Mouse (Mus musculus) spleen, adult 2 months (tissue): ENCODE results near the gene Lage3. TPM values are rescaled to one million over a fixed set of nuclear protein-coding genes. Genes with fewer than 3 reads are reported as not detected.
"Not testable (repeated sequence)": the region's sequence is repeated elsewhere in the genome, so short reads cannot be mapped to it uniquely, and the experiment has no call there.

Source experiments
- DNase-seq, 2 experiments: peaks; one replicate each; pipeline versions ENCODE4 v3.0.0 to v3.0.0-alpha.2; 2012 to 2021; ENCODE audit warnings: low spot score in 2 of 2, low read depth in 1 of 2
- H3K27ac ChIP-seq: fragments of 200-500 bp; 2 replicates; pipeline ENCODE4 v1.5.1; 2012; ENCODE audit warnings: low read length, inconsistent platforms; ENCODE audit not compliant: insufficient read depth
- H3K27me3 ChIP-seq: fragments of 200-500 bp; 2 replicates; pipeline ENCODE4 v1.6.1; 2012; ENCODE audit warnings: mild to moderate bottlenecking, moderate library complexity, low read length, inconsistent platforms; ENCODE audit not compliant: control insufficient read depth, insufficient read depth
- H3K36me3 ChIP-seq: fragments of 200-500 bp; 2 replicates; pipeline ENCODE4 v1.6.1; 2012; ENCODE audit warnings: mild to moderate bottlenecking, low read length, inconsistent platforms; ENCODE audit not compliant: control insufficient read depth, insufficient read depth
- H3K4me1 ChIP-seq: fragments of 200-500 bp; 2 replicates; pipeline ENCODE4 v1.6.1; 2011; ENCODE audit warnings: inconsistent platforms; ENCODE audit not compliant: control insufficient read depth, insufficient read depth, insufficient read length
- H3K4me3 ChIP-seq: fragments of 200-500 bp; 2 replicates; pipeline ENCODE4 v1.5.1; 2011; ENCODE audit warnings: mild to moderate bottlenecking, inconsistent platforms; ENCODE audit not compliant: insufficient read depth, insufficient read length; ENCODE audit errors: extremely low read depth
- CTCF ChIP-seq: fragments of 200-500 bp; IDR thresholded peaks from 2 replicates; pipeline ENCODE4 v1.5.1; 2011; ENCODE audit warnings: mild to moderate bottlenecking, inconsistent platforms; ENCODE audit not compliant: insufficient read depth, insufficient read length, insufficient replicate concordance; ENCODE audit errors: extremely low read depth
- POLR2A ChIP-seq: fragments of 200-500 bp; IDR thresholded peaks from 2 replicates; pipeline ENCODE4 v1.6.1; 2011; ENCODE audit warnings: low read depth, low read length, inconsistent platforms
- WGBS: fragments of 180-500 bp; shearing (Covaris S2); methylation state at CpG from one replicate; pipeline ENCODE4 v1.1.7; 2018; 5-methylcytosine and 5-hydroxymethylcytosine counted together
- polyA plus RNA-seq: library from polyadenylated mRNA; depleted of rRNA; stranded (reverse); fragments of >200 nt; gene quantifications from 2 replicates; pipeline ENCODE4 v1.2.3, GENCODE M21; 2012

The Lage3 gene
- polyA plus RNA-seq, 1 experiment: 28.1 TPM

DNA sequence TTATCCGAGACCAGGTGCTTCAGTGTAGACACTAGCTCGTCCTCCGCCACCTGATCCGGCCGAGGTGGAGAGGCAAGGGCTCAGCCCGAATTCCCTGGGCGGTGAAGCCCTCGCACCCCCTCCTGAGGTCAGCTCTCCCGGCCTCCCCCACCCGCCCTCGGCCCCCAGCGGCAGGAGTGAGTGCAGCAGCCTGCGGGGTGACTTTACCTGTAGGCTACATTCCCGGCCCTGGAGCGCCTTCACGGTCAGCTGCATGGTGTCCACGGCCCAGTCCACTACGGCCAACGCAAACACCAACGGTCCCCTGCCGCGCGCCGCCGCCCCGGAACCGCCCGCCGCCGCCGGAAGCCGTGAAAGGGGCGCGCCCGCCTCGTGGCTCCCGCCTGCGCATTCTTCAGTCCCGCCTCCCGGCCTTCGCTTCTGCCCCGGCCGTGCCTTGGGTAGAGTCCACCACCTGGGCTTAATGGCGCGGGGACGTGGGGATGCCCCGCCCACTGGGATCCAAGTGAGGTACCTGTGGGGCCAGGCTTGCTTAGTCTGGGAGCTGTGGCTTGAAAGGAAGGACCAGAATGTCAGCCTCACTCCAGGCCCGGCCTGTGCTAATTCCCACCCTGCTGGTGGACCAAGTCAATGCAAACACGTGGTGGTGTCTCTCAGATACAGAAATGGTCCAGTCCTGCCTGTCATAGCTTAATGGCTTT, 14.9 kb upstream of the Lage3 start:
- Histone ChIP-seq H3K4me3 (peak overlapping the region; percentile 64), H3K36me3 (peaks cover 1% of the 10 kb centered on the region; the same call in 1 of the 2 replicates), H3K4me1 (peaks cover 5% of the 10 kb centered on the region; the same call in 1 of the 2 replicates), H3K27me3 (no peaks in the 10 kb centered on the region), H3K27ac (peak overlapping the region; percentile 64)
- TF ChIP-seq POLR2A (no peak), CTCF (no peak)
- WGBS: 28% methylated on average over 49 of the region's 49 CpGs
- peak; percentile 29 to 66 for DNase-seq

DNA sequence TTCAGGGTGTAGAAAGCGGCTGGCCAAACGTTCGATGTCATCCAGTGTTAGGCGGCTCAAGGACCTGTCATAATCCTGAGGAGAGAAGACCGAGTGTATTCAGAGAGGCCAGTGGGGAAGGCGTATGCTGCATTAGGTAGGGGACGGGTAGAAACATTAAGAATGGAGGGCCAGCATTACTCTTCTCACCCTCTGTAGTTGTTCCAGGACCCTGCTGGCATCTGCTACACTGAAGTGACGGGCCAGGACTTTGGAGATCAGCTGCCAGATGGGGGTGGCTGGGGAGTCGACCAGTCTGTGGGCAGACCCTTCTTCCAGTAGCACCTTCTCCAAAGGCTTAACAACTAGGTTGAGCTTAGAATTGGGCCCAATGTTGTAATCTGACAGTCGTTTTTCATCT, 14.1 kb upstream of the Lage3 start:
- Histone ChIP-seq H3K4me1 (peaks cover 5% of the 10 kb centered on the region; the same call in 1 of the 2 replicates), H3K36me3 (peaks cover 1% of the 10 kb centered on the region; the same call in 1 of the 2 replicates), H3K4me3 (peak overlapping the region; percentile 64), H3K27me3 (no peaks in the 10 kb centered on the region), H3K27ac (no peak overlapping the region)
- no peak for TF ChIP-seq POLR2A
- no peak for TF ChIP-seq CTCF
- DNase-seq: no peak
- 68% methylated on average over 10 of the region's 10 CpGs for whole genome bisulfite sequencing

DNA sequence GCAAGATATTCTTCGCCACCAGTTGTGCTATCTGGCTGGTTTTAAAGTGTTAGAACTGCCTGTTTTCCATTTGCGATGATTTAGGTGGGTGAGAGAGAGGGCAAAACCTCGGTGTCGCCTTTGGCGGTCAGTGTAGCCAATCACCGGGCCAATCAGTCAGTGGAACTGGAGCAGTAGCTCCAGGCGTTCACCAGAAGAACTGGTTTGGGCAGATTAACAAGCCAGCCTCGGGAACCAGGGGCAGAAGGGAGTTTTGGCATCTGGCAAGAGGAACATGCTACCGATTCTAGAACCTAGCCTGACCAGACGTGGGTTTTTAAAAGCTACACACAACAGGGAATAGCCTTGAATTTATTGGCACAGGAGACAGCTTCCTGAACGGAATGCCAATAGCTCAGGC, 5.8 kb upstream of the Lage3 start:
- H3K27me3 ChIP-seq: no peaks in the 10 kb centered on the region
- TF ChIP-seq CTCF (no peak), POLR2A (no peak)
- H3K4me1 ChIP-seq: no peaks in the 10 kb centered on the region
- no peak overlapping the region for H3K27ac ChIP-seq
- DNase-seq: no peak
- no peak overlapping the region for H3K4me3 ChIP-seq
- 69% methylated on average over 11 of the region's 11 CpGs for WGBS
- H3K36me3 ChIP-seq: no peaks in the 10 kb centered on the region

DNA sequence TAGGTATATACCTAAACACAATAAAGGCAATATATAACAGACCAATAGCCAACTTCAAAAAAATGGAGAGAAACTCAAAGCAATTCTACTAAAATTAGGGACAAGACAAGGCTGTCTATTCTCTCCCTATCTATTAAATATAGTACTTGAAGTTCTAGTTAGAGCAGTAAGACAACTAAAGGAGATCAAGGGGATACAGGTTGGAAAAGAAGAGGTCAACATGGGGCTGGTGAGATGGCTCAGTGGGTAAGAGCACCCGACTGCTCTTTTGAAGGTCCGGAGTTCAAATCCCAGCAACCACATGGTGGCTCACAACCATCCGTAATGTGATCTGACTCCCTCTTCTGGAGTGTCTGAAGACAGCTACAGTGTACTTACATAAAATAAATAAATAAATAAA, 3.7 kb upstream of the Lage3 start:
- H3K4me1 ChIP-seq, H3K27ac ChIP-seq, H3K36me3 ChIP-seq, H3K4me3 ChIP-seq, DNase-seq, H3K27me3 ChIP-seq: not testable (repeated sequence)
- WGBS: 92% methylated on average over 3 of the region's 3 CpGs

DNA sequence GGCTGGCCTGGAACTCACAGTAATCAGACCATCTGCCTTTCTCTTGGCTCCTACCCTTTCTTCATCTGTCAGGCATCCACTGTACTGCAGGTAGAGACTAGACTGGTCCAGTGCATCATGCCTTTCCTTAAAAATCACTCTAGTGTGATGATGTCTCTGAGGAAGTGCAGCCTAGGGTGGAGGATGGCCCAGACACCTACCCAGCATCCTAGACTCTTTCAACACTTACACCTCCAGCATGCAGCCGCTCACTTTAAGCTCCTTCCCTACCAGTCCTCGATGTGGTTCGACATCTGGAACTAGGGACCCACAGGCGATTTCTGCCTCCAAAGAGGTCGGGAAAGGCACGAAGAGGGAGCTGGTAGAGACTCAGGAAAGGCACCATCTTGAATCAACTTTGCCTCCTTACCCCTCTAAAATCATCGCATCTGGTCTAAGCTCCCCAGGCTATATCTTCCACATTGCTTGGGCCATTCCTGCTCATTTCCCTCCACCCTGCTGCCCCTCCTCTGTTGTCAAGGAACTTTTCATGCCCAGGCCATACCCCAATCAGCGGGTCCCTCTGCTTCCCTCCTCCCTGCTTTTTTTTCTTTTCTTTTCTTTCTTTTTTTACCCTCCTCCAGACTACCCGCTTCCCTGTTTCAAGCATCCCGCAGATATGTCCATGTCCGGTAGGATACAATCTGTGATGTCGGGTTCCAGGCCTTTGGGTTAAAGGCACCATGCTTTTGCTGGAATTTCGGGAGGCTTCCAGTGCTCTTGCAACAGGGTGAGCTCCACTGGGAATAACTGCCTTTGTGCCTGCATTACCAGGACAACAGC, 562 bp downstream of the Lage3 start:
- WGBS: 22% methylated on average over 13 of the region's 13 CpGs
- Histone ChIP-seq H3K4me1 (peaks cover 5% of the 10 kb centered on the region; the same call in 1 of the 2 replicates), H3K4me3 (peak overlapping the region; percentile 59), H3K27ac (peak overlapping the region; percentile 29; the same call in 1 of the 2 replicates), H3K27me3 (no peaks in the 10 kb centered on the region), H3K36me3 (no peaks in the 10 kb centered on the region)
- no peak for TF ChIP-seq POLR2A
- TF ChIP-seq CTCF: no peak
- no peak for DNase-seq

DNA sequence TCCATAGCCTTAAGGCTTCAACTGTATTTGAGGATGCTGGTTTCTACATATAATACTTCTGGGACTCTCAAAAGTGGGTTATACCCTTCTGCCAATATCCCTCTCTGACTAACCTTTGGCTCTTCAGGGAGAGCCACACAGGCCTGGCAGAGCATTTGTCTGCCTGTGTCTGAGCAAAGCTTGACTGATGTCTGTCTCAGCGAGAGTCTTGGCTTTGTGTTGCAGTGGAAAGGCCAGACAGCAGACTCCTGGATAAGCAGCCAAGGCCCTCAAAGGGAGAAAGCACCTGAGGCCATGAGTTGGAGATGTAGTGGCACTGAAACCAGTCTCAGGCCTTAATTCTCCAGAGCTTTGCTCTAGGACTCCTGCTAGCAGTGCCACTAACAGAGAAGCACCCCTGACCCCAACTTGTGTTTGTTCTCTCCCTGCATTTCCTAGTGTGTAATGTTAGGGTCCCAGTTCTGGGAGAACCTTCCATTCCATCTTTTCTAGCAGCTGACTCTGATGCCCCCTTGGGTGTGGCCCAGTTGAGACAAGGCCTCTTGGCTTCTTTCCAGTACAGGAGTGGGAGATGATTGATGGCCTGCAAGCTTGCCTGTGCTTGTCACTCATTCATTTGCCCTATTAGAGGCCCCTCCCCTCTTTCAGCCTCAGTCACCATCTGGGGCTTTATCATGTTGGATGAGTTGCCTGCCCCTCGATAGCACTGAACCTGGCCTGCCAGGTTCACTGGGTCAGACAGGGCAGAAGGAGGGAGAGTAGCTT, 23.1 kb downstream of the Lage3 start:
- WGBS: 75% methylated on average over 2 of the region's 2 CpGs
- Histone ChIP-seq H3K27ac (no peak overlapping the region), H3K4me3 (no peak overlapping the region), H3K27me3 (no peaks in the 10 kb centered on the region), H3K4me1 (no peaks in the 10 kb centered on the region), H3K36me3 (no peaks in the 10 kb centered on the region)
- no peak for DNase-seq
- TF ChIP-seq CTCF (no peak), POLR2A (no peak)

DNA sequence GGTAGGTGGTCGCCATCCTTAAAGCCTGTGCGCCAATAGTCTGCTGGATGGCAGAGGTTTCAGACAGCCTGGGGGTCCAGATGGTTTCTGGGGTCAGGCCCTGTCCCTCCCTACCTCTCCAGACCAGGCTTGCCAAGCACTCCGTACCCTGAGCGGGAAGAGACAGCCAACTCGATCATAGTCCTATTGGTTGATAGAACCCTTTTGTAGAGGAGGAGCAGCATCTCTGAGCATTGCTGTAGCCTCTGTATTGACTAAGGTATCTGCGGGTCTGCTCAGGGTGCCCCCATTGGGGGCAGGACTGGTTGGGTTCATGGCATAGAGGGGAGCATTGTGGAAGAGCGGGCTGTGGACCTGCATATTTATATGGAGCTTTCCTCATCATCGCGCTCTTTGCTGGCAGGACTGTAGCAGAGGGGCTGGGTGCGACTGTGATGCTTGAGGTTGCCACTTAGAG, 24.2 kb downstream of the Lage3 start:
- no peak for DNase-seq
- TF ChIP-seq CTCF: no peak
- TF ChIP-seq POLR2A: no peak
- H3K27ac ChIP-seq: no peak overlapping the region
- peak overlapping the region; percentile 55; the same call in 1 of the 2 replicates for H3K4me3 ChIP-seq
- H3K4me1 ChIP-seq: no peaks in the 10 kb centered on the region
- no peaks in the 10 kb centered on the region for H3K36me3 ChIP-seq
- 36% methylated on average over 10 of the region's 10 CpGs for WGBS
- H3K27me3 ChIP-seq: no peaks in the 10 kb centered on the region
